Mouse (Mus musculus) midbrain, embryonic 15.5 days (tissue): ENCODE measurements around the gene Akr1cl. TPM values are rescaled to one million over a fixed set of nuclear protein-coding genes. Genes with fewer than 3 reads are reported as not detected.
"Not testable (repeated sequence)": the region's sequence is repeated elsewhere in the genome, so short reads cannot be mapped to it uniquely, and the experiment has no call there.

ENCODE experiments used
- ATAC-seq: fragments of 200-750 bp; cut with Nextera tagmentation; replicated peaks from 2 replicates; pipeline ENCODE4 v1.8.0; 2017; ENCODE audit warnings: moderate TSS enrichment
- H3K27ac ChIP-seq: fragments of 300-500 bp; sonication (generic); 2 replicates; pipeline ENCODE4 v1.5.1; 2015; ENCODE audit warnings: mild to moderate bottlenecking, inconsistent platforms
- H3K27me3 ChIP-seq: fragments of 300-500 bp; sonication (generic); replicated peaks from 2 replicates; pipeline ENCODE4 v1.6.1; 2015; ENCODE audit warnings: inconsistent platforms
- H3K36me3 ChIP-seq: fragments of 300-500 bp; sonication (generic); replicated peaks from 2 replicates; pipeline ENCODE4 v1.6.1; 2015; ENCODE audit warnings: inconsistent platforms
- H3K4me1 ChIP-seq: fragments of 300-500 bp; sonication (generic); 2 replicates; pipeline ENCODE4 v1.6.1; 2015; ENCODE audit warnings: inconsistent platforms
- H3K4me2 ChIP-seq: fragments of 300-500 bp; sonication (generic); 2 replicates; pipeline ENCODE4 v1.6.1; 2015; ENCODE audit warnings: inconsistent platforms, mild to moderate bottlenecking, moderate library complexity
- H3K4me3 ChIP-seq: fragments of 300-500 bp; sonication (generic); 2 replicates; pipeline ENCODE4 v1.5.1; 2015; ENCODE audit warnings: mild to moderate bottlenecking, inconsistent platforms
- H3K9ac ChIP-seq: fragments of 300-500 bp; sonication (generic); 2 replicates; pipeline ENCODE4 v1.6.1; 2015; ENCODE audit warnings: mild to moderate bottlenecking, inconsistent platforms
- H3K9me3 ChIP-seq: fragments of 300-500 bp; sonication (generic); 2 replicates; pipeline ENCODE4 v1.6.1; 2016; ENCODE audit warnings: inconsistent platforms
- WGBS: fragments of 180-500 bp; shearing (Covaris S2); methylation state at CpG from one replicate; pipeline ENCODE4 v1.1.7; 2015; ENCODE audit warnings: mixed read lengths; 5-methylcytosine and 5-hydroxymethylcytosine counted together
- polyA plus RNA-seq: library from polyadenylated mRNA; unstranded; fragments of >200 nt; fragmentation: Nextera tagmentation; extraction: Ambion mirVana; gene quantifications from 2 replicates; pipeline ENCODE4 v1.2.1, GENCODE M21; 2015

The Akr1cl gene
- polyA plus RNA-seq, result not detected in 2 replicates

DNA sequence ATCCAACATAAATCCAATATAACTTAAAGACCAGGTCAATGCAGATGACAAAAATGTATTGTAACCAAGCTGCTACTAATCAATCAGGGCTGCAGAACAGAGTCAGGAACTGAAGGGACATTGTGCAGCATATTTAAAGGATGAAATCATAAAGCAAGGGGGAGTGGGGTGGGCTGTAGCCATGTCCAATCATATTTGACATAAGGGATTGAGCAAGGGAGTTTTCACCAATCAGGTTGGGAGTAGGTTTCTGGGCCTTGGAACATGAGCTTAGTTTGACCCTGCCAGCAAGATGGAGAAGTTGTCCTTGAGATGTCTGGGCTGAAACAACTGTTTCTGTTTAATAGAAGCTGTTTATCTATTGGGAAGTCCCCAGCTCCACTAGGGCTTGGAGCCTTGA lies at the start of gene Akr1cl:
TSS of gene Akr1cl (minus strand) at position 119 of the 400 bp plus-strand sequence.
- no peaks in the 10 kb centered on the region for H3K27me3 ChIP-seq
- no peak within 1 kb of the TSS for H3K4me3 ChIP-seq
- no peak for ATAC-seq
- no peaks in the 10 kb centered on the region for H3K36me3 ChIP-seq
- H3K9ac ChIP-seq, result no peak within 1 kb of the TSS
- no peaks in the 10 kb centered on the region for H3K4me1 ChIP-seq
- no peaks in the 10 kb centered on the region for H3K9me3 ChIP-seq
- no peak within 1 kb of the TSS for H3K4me2 ChIP-seq
- no peak within 1 kb of the TSS for H3K27ac ChIP-seq

DNA sequence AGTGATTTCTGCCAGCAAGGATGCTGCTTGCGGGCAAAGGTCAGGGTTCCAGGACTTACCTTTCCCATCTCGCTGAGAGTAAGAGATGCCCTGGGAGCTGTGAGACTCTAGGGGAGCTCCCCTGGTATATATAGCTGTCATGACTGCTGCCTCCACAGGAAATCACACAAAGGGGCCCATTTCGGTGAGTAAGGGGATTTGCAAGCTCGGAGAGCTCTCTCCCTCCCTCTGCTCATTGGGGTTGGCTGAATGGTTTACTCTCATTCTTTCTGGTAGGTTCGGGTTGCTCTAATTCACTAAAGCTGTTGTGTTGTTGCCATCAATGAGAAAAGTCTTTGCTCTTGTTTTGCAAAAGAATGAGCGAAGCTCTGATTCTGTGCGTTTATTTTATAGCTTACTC lies 49.6 kb upstream of the Akr1cl start, which contains the start of gene Crygb:
TSS of gene Crygb (minus strand) at position 101 of the 400 bp plus-strand sequence.
- Histone ChIP-seq H3K27me3 (no peaks in the 10 kb centered on the region), H3K9ac (no peak within 1 kb of the TSS), H3K4me1 (no peaks in the 10 kb centered on the region), H3K9me3 (no peaks in the 10 kb centered on the region), H3K36me3 (no peaks in the 10 kb centered on the region), H3K4me2 (no peak within 1 kb of the TSS; the same call in 1 of the 2 replicates), H3K4me3 (no peak within 1 kb of the TSS), H3K27ac (no peak within 1 kb of the TSS)
- WGBS, result 25% methylated on average over 7 of the region's 7 CpGs
- ATAC-seq, result no peak

DNA sequence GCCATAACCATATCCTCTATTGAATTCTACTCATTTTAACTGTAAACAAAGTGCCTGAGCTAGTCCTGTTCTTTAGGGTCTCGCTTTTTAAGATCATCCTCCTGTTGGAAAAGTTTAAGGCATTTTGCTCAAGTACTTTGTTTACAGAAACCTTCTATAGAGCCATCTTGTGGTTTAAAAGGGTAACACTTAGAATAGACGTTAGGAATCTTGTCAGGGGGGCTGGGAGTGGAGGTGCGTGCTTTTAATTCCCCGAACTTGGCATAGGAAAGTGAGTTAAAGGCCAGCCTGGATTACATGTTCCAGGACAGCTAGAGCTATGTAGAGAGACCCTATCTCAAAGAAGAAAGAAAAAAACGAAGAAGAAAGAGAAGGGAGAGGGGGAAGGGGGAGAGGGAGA lies 43.0 kb upstream of the Akr1cl start:
- ATAC-seq, result no peak
- no peak overlapping the region for H3K27ac ChIP-seq
- no peak overlapping the region for H3K4me3 ChIP-seq
- H3K36me3 ChIP-seq, result no peaks in the 10 kb centered on the region
- H3K9ac ChIP-seq, result no peak overlapping the region
- WGBS, result 25% methylated on average over 5 of the region's 5 CpGs
- no peaks in the 10 kb centered on the region for H3K4me1 ChIP-seq
- no peak overlapping the region for H3K4me2 ChIP-seq
- H3K27me3 ChIP-seq, result no peaks in the 10 kb centered on the region
- no peaks in the 10 kb centered on the region for H3K9me3 ChIP-seq

DNA sequence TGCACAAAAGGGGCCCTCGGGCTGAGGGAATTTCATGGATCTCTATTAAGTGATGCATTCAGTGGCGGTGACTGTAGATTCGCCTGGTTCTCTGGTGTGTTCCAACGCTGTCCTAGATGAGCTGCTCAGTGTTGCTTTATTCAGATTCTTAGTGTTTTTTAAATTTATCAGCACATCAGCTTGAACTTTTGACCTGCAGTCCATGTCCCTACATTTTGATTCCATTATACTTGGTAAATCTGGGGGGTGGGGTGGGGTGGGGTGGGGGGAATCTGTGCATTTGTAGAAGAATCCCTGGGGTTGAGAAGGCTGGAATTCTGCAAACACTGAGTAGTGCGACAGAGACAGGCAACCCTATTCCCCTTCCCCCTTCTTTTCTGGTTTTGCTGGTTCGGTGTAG lies 41.0 kb upstream of the Akr1cl start, which contains the start of gene Crygc:
TSS of gene Crygc (minus strand) at position 101 of the 400 bp plus-strand sequence.
- H3K4me2 ChIP-seq, result no peak within 1 kb of the TSS
- H3K4me3 ChIP-seq, result no peak within 1 kb of the TSS
- no peak for ATAC-seq
- H3K27me3 ChIP-seq, result no peaks in the 10 kb centered on the region
- H3K9me3 ChIP-seq, result no peaks in the 10 kb centered on the region
- no peak within 1 kb of the TSS for H3K9ac ChIP-seq
- H3K27ac ChIP-seq, result no peak within 1 kb of the TSS
- H3K36me3 ChIP-seq, result no peaks in the 10 kb centered on the region
- H3K4me1 ChIP-seq, result no peaks in the 10 kb centered on the region
- 56% methylated on average over 6 of the region's 6 CpGs for WGBS

DNA sequence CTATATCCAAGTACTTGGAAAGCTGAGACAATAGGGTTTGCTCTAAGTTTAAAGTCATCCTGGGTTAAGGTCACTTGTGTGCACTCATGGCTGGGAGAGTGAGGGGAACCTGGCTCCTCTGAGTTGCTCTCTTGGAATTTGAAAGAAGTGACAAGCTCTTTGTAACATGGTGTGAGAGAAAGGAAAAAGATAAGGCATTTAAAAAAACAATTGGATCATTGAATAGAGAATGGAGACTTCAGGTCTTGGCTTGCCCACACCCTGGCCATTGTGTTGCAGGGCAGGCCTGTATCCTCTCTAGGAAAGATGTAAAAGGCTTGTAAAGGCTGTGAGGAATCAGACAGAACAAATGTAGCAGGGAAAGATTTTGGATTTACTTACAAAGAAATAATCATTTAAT lies 35.3 kb upstream of the Akr1cl start:
- no peaks in the 10 kb centered on the region for H3K9me3 ChIP-seq
- H3K36me3 ChIP-seq, result no peaks in the 10 kb centered on the region
- no peak overlapping the region for H3K4me2 ChIP-seq
- no peak overlapping the region for H3K4me3 ChIP-seq
- H3K4me1 ChIP-seq, result no peaks in the 10 kb centered on the region
- H3K9ac ChIP-seq, result no peak overlapping the region
- no peaks in the 10 kb centered on the region for H3K27me3 ChIP-seq
- no peak for ATAC-seq
- H3K27ac ChIP-seq, result no peak overlapping the region

DNA sequence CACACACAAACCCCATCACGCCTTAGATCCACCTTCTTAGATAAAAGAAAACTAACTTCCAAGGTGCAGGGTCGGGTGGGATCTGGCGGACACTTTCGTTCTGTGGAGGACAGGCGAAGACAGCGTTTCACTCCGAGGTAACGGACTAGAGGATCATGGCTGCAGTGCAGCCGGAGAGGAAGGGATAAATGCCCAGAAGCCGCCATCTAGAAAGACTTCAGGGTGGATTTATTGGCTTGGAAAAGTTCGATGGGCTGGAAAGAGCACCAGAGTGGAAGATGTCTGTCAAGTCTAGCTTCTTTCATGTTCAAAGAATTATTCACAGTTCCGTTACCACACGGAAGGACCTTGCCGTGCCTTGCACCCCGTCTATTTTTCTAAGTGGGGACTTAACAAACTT lies 31.6 kb upstream of the Akr1cl start:
- H3K27me3 ChIP-seq, result no peaks in the 10 kb centered on the region
- no peak overlapping the region for H3K4me3 ChIP-seq
- H3K36me3 ChIP-seq, result no peaks in the 10 kb centered on the region
- WGBS, result 89% methylated on average over 15 of the region's 15 CpGs
- no peak overlapping the region for H3K4me2 ChIP-seq
- no peaks in the 10 kb centered on the region for H3K9me3 ChIP-seq
- H3K27ac ChIP-seq, result no peak overlapping the region
- ATAC-seq, result no peak
- H3K4me1 ChIP-seq, result no peaks in the 10 kb centered on the region
- no peak overlapping the region for H3K9ac ChIP-seq

DNA sequence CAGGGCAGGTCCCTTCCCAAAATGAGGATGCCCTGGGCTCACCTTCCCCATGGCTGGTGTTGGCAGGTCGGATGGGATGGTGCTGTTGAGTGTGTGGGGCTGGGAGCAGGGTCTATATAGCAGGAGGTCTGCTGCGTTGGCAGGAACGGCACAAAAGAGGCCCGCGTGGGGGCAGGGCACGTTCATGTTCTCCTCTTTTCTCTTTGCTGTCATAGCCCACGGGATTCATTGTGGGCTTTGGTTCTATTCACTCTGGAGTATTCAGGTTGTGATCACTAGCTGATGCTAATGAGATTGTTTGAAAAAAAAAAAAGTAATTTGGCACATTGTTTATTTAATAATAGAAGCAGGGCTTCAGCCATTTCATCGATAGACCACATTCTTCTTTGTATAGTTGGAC lies 30.8 kb upstream of the Akr1cl start, which contains the start of gene Crygd:
TSS of gene Crygd (minus strand) at position 101 of the 400 bp plus-strand sequence.
- H3K4me3 ChIP-seq, result no peak within 1 kb of the TSS
- 58% methylated on average over 8 of the region's 8 CpGs for WGBS
- ATAC-seq, result no peak

DNA sequence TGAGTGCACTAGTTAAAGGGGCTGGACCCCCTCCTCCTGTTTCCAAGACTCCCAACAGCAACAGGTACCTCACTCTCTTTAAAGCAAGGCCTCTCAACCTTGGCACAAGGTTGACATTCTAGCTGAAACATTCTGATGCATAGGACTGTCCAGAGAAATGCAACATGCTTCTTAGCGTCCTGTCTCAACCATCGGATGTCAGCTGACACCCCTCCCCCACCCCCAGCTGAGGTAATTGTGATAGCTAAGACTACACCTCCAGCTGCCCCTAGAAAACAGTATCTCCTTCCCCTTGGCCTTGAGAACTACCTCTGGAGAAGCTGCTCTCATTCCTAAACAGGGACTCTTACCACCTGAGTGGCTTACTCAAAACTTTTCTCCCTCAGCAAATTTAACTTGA lies 19.6 kb upstream of the Akr1cl start:
- 56% methylated on average over 2 of the region's 2 CpGs for WGBS
- ATAC-seq, result no peak
- H3K9me3 ChIP-seq, result no peaks in the 10 kb centered on the region

More for the DNA sequence above, 30.8 kb upstream of the Akr1cl start, which contains the start of gene Crygd:
- Histone ChIP-seq H3K9me3 (no peaks in the 10 kb centered on the region), H3K36me3 (no peaks in the 10 kb centered on the region), H3K4me1 (no peaks in the 10 kb centered on the region), H3K9ac (no peak within 1 kb of the TSS), H3K27me3 (no peaks in the 10 kb centered on the region), H3K4me2 (no peak within 1 kb of the TSS), H3K27ac (no peak within 1 kb of the TSS)

DNA sequence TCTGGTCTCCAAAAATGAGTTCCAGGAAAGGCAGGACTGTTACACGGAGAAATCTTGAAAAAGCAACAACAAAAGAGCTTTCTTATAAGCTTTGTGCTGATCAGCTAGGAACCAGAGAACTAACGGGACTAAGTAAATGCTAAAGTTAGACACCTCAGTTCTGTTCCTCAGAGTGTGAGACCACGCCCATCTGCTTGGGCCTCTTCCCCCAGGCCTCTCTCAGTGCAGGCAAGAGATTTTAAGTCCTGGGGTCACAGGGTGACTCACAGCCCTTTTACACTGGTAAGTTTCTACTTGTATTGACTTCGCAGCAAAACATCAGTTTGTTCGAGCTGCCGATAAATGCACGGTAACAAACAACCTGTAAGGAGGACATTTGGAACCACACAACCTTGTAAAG lies 19.1 kb upstream of the Akr1cl start:
- H3K4me3 ChIP-seq, result no peak overlapping the region
- no peaks in the 10 kb centered on the region for H3K4me1 ChIP-seq
- no peaks in the 10 kb centered on the region for H3K36me3 ChIP-seq
- H3K4me2 ChIP-seq, result no peak overlapping the region
- H3K9me3 ChIP-seq, result no peaks in the 10 kb centered on the region
- 68% methylated on average over 7 of the region's 7 CpGs for WGBS
- no peak for ATAC-seq
- H3K9ac ChIP-seq, result no peak overlapping the region
- H3K27me3 ChIP-seq, result no peaks in the 10 kb centered on the region
- no peak overlapping the region for H3K27ac ChIP-seq

More for the DNA sequence above, 19.6 kb upstream of the Akr1cl start:
- H3K27me3 ChIP-seq, result no peaks in the 10 kb centered on the region
- no peaks in the 10 kb centered on the region for H3K36me3 ChIP-seq
- no peak overlapping the region for H3K9ac ChIP-seq
- H3K27ac ChIP-seq, result no peak overlapping the region
- no peak overlapping the region for H3K4me2 ChIP-seq
- no peaks in the 10 kb centered on the region for H3K4me1 ChIP-seq
- H3K4me3 ChIP-seq, result no peak overlapping the region

DNA sequence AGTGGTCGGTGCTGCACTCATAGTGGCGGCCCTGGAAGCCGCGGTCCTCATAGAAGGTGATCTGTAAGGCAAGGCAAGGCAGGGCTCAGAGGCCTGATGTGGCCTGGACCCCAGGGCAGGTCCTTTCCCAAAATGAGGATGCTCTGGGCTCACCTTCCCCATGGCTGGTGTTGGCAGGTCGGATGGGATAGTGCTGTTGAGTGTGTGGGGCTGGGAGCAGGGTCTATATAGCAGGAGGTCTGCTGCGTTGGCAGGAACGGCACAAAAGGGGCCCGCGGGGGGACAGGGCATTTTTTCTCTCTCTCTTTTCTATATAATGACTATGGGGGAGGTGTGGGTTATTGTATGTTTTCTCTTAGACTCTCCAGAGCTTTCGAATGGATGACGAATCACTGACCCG lies 18.4 kb upstream of the Akr1cl start, which contains the start of gene Cryge:
TSS of gene Cryge (minus strand) at position 198 of the 400 bp plus-strand sequence.
- not testable (repeated sequence) for ATAC-seq, H3K9me3 ChIP-seq, H3K4me3 ChIP-seq, H3K4me2 ChIP-seq, H3K27me3 ChIP-seq, H3K4me1 ChIP-seq, H3K36me3 ChIP-seq, H3K9ac ChIP-seq, H3K27ac ChIP-seq
- WGBS, result 59% methylated on average over 12 of the region's 12 CpGs

DNA sequence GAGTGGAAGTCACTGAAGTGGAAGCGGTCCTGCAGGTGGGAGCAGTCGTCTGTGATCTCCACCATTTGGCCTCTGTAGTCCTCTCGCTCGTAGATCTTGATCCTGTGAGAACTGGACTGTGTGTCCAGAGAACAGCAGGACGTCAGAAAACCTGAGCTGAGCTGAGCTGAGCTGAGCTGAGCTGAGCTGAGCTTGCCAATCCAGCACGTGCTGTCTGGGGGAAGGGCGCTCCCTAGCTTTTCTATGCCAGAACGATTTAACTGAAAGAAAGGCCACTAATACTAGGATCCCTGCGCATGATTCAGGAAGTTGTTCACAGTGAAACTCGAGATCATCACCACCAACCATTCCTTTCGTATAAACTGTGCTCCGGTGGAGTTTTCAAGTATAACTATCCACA lies 16.2 kb upstream of the Akr1cl start:
- Histone ChIP-seq H3K27ac (no peak overlapping the region), H3K4me2 (no peak overlapping the region), H3K4me1 (no peaks in the 10 kb centered on the region), H3K9ac (no peak overlapping the region), H3K36me3 (no peaks in the 10 kb centered on the region), H3K27me3 (no peaks in the 10 kb centered on the region), H3K9me3 (no peaks in the 10 kb centered on the region), H3K4me3 (no peak overlapping the region)
- WGBS, result 51% methylated on average over 12 of the region's 12 CpGs
- no peak for ATAC-seq

DNA sequence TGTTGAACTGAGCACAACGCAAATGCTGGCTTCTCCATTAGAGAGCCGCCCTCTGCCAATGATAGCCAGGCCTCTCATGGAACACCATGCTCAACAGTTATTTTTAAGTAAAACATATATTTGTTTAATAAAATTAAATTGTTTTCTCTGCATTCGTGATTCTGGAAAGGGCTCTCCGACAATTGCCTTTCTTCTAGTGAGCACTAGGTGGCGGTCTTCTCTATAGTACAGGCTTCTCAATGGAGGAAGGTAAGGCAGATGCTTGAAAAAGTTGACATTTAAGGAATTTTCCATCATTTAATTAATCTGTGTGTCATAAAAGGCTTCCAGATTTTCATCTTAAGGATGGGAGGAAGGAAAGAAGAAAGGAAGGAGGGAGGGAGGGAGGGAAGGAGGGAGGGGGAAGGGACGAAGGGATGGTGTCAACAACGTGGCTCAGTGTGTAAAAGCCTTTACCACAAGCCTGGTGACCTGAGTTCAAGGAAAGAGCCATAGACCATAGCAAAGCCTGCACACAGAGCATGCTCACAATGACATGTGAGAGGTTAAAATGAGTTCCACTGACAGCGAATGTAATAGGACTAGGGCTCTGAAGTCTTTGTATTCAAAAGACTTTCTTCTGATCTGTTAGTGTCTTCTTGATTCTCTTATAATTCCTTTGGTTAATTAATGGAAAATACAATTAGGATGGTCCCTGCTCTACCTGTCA lies 14.0 kb upstream of the Akr1cl start:
- no peak overlapping the region for H3K27ac ChIP-seq
- 40% methylated on average over 8 of the region's 8 CpGs for WGBS
- ATAC-seq, result no peak
- no peak overlapping the region for H3K4me3 ChIP-seq
- H3K4me2 ChIP-seq, result no peak overlapping the region
- no peaks in the 10 kb centered on the region for H3K9me3 ChIP-seq
- no peaks in the 10 kb centered on the region for H3K36me3 ChIP-seq
- H3K27me3 ChIP-seq, result no peaks in the 10 kb centered on the region
- H3K4me1 ChIP-seq, result no peaks in the 10 kb centered on the region
- no peak overlapping the region for H3K9ac ChIP-seq

DNA sequence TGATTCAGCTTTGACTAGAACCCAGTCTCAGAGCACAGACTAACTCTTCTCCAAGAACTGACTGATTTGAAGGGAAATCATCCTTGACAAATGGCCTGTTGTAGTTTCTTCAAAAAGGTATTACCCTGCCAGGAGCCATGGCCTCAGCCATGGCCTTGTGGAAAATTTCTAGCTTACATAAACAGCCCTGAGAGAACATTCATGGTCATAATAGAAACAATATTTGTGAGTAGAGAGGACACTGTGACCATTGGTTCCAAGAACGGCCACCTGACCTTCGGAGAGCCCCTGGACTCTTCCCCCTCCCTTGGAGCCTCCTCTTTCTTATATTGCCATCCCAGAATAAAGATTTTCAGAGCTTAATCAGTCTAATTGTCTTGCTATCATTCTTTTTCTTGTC lies 10.9 kb upstream of the Akr1cl start:
- Histone ChIP-seq H3K4me2 (no peak overlapping the region), H3K4me3 (no peak overlapping the region), H3K9ac (no peak overlapping the region), H3K9me3 (no peaks in the 10 kb centered on the region), H3K27me3 (no peaks in the 10 kb centered on the region), H3K36me3 (no peaks in the 10 kb centered on the region), H3K27ac (no peak overlapping the region), H3K4me1 (no peaks in the 10 kb centered on the region)
- no peak for ATAC-seq
- WGBS, result 82% methylated on average over 2 of the region's 2 CpGs
